Mouse (Mus musculus): Measurements from ENCODE around the gene Itpr2.

The Itpr2 gene

GRCm38 (mm10) chr6:146156536-146156935, 345.5 kb downstream of the Itpr2 start:
- DNase-seq (ENCODE audit: low spot score) = no peak

DNA sequence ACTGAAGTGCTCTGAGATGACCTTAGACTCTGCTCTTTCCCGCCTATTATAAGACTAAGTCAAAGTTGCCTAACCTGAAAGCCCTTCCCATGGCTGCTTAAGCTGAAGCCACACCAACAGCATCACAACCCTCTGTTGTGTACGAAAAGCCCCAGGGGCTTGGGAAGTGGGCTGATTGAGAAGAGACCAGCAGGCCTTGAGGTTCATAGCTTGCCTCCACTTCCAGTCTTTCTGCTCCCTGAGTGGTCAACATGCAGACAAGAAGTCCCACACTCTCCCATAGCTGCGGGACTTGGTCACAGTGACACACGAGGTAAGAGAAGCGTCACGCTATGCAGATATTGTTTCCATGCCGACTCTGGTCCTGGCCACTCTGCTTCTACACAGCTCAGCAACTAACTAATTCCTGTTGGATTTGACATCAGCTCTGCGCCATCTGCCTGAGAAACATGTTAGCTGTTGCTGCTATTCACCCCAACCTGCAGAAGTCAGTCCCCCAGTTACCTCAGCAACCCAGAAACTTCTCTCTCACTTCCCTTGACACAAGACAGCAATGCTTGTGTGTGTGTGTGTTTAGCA, 346.8 kb downstream of the Itpr2 start:
- no peak for DNase-seq (ENCODE audit: low spot score)

DNA sequence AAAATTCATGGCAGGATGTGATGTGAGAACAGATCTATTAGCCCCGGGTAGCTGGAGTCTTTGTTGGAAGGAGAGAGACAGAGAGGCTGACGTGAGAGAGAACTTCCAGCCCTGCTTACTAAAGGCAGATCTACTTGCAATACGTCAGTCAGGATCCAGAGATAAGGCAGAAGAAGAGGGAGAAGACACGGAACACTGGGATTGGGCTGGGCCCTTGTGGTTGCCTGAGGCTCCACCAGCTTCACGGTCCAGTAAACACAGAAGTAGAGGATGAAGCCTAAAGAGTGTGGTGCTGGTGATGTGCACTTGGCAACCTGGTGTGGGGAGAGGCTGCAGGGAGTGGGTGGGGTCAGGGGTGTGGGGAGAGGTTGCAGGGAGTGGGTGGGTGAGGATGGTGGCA, 349.2 kb downstream of the Itpr2 start:
- DNase-seq (ENCODE audit: low spot score) = no peak

DNA sequence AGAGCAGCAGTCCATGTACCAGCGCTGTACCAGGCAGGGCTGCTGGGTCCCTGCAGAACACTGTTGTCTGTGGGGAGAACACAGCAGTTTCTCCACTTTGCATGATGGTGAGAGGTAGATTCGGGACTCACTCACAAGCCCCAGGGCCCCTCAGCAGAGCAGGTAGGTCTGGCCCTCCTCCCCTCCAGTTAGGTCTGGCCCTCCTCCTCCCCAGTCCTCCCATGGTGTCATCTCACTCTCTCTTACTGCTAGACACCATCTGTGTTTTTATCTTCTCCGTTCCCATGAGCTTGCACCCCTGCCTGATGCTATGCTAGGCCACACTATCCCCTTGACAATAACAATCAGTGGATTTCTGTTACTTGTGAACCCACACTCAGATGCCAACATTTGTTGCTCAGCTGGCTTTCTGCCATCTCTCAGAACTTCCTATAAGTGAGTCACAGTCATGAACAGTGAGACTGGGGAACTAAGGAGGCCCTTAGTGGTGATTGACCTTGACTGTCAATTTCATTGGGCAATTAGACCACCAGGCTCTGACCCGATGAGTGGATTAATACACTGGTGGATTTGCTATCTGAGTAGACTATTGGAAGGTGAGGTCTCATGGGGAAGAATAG, 360.9 kb downstream of the Itpr2 start:
- DNase-seq (ENCODE audit: low spot score) = no peak

- DNase-seq (ENCODE audit: low spot score) = no peak
Observed at GRCm38 (mm10) chr6:146140171-146140570, 361.9 kb downstream of the Itpr2 start.

DNA sequence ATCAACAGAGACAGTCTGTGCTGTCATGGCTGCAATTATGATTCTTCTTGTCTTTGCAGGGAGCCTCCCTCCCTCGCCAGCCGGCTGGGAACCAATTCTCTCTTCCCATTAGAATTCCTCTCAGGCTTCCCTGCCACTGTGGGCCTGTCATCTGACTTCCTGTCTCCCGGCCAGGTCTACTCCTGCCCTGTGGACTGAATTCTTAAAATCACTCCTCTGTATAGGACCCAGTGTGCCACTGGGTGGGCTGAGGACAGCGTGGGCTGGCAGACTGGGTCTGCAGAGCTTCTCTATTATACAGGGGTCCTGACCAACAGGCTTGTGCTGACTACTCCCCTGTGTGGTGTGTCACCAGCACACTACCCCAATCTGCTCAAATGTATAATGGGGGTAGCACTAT, 365.4 kb downstream of the Itpr2 start:
- no peak for DNase-seq (ENCODE audit: low spot score)

- DNase-seq (ENCODE audit: low spot score) = no peak
Observed at GRCm38 (mm10) chr6:146136244-146136643, 365.8 kb downstream of the Itpr2 start.

DNA sequence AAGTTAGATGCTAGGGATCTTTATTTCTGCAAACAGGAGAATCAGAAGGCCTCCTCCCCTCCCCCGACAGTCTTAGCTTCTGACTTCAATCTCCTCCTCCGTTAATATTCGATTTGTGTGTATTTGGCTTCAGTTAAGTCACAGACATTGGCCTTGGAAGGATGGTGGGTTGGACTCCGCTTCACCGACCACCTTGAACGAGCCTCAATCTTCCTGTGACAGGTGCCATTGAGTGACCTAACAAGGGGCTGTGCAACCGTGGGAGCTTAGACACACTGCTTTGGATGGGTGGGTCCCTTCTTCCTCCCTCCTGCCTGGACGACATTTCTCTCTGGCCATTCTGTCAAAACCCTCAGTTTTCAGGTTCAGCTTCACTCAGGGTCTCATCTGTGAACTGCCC, 366.7 kb downstream of the Itpr2 start:
- DNase-seq (ENCODE audit: low spot score) = no peak

GRCm38 (mm10) chr6:146133921-146134320, 368.1 kb downstream of the Itpr2 start:
- DNase-seq (ENCODE audit: low spot score) = no peak

- no peak for DNase-seq (ENCODE audit: low spot score)
Observed at GRCm38 (mm10) chr6:146129066-146129465, 373.0 kb downstream of the Itpr2 start.

- DNase-seq (ENCODE audit: low spot score) = no peak
Observed at GRCm38 (mm10) chr6:146126823-146127681, 375.0 kb downstream of the Itpr2 start.

- no peak for DNase-seq (ENCODE audit: low spot score)
Observed at GRCm38 (mm10) chr6:146125621-146126020, 376.4 kb downstream of the Itpr2 start.

DNA sequence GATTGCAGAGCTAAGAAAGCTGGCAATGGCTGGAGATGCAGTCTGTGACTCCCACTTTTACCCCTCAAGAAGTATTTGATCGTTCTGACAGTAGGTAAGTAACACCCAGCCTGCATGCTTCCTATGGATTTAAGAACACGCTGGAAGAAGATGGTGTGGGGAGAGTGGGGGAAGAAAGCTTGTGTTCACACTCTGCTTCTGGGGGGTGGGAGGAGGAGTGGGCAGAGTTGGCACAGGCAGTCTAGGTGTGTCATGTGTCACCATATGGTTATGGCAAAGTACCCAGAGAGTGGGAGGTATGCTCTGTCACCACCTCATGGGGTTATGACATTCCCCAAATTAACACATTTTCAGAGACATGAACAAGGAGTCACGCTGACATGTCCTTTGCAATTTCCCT, 377.5 kb downstream of the Itpr2 start:
- DNase-seq (ENCODE audit: low spot score) = no peak

DNA sequence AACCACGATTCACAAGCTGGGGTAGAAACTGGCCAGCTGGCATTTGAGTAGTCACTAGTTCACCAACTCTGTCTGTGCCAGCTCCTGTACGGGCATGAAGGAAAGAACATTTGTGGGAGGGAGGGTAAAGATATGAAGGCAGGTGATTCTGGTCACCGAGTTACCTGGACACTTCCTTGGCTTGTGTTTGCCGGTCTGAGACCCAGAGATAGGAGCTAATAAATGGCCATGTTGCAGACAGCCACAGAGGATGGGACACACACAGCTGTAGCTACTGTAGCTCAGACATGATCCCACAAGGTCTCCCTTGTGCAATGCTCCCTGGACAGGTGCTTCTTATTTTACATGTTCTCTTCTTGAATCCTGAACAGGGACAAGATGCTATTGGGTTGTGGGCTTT, 378.4 kb downstream of the Itpr2 start:
- no peak for DNase-seq (ENCODE audit: low spot score)

DNA sequence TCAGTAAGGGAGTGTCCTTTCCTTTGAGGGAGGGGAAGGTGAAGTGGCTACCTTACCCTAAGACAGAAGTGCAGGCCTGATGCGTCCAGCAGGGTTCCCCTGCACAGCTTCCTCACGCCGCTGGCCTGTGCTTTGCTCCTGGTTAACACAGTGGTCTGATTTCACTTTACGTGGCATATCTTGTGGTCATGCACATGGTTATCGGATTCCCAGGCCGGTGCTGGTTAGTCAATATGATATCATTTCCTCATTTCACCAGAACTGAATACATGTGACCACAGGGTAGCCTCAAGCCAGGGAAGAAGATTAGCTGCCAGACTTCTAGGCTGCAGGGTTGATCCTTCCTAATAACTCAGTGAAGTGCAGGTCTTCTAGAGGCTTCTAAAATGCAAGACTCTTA, 381.9 kb downstream of the Itpr2 start:
- DNase-seq (ENCODE audit: low spot score) = no peak

- DNase-seq (ENCODE audit: low spot score) = no peak
Observed at GRCm38 (mm10) chr6:146114731-146115302, 387.2 kb downstream of the Itpr2 start.

- DNase-seq (ENCODE audit: low spot score) = no peak
Observed at GRCm38 (mm10) chr6:146114071-146114470, 388.0 kb downstream of the Itpr2 start.

DNA sequence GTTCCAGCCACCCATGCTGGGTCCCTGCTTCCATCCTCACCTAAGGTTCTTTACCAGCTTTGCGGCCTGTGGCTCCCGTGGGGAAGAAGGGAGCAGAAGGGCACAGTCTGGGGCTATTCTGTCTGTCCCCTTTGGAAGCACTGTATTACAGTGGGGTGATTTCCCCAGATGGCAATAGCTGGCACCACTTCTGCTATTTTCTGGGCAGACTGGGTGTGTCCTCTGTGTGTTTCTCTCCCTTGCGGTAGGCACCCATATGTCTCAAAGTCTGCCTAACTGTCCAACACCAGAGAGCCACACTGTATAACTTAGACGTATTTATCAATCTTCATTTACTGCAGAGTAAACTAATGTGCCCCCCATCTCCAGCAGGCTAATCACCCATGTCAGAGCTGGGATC, 388.9 kb downstream of the Itpr2 start:
- DNase-seq (ENCODE audit: low spot score) = no peak

GRCm38 (mm10) chr6:146112211-146112610, 389.8 kb downstream of the Itpr2 start:
- no peak for DNase-seq (ENCODE audit: low spot score)

DNA sequence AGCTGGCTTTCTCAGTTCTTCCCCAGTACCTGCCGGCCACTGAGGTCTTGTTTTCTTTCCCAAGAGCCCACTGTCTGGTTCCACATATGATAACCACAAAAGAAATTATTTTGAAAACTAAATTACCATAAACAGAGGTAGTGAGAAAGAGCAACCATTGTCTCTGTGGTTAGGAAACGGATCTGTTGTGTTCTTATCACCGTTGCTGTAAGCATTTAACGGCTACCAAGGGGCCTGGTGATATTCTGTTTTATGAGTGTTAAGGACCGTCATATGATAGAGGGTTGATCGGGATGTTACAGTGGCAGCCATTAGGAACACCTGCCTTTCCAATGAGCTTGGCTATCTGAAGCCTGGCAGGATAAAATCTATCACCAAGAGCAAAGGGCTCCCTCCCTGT, 390.2 kb downstream of the Itpr2 start:
- no peak for DNase-seq (ENCODE audit: low spot score)

- DNase-seq (ENCODE audit: low spot score) = no peak
Observed at GRCm38 (mm10) chr6:146110832-146111741, 390.9 kb downstream of the Itpr2 start.

GRCm38 (mm10) chr6:146110425-146110824, 391.6 kb downstream of the Itpr2 start:
- no peak for DNase-seq (ENCODE audit: low spot score)

Measured in urinary bladder, postnatal 25 days (tissue).